Mouse (Mus musculus) MEL (cell line): ENCODE measurements around the gene Zfp384.

Source experiments
- CHD1 ChIP-seq: IDR thresholded peaks from 2 replicates; pipeline ENCODE4 v1.6.1; 2012; ENCODE audit warnings: low read depth, mild to moderate bottlenecking, inconsistent platforms, low read length, improper control_type of control experiment
- CTCF ChIP-seq, 3 experiments: IDR thresholded peaks in 2 of 3; conservative IDR thresholded peaks in 1 of 3; 2 replicates each; pipeline ENCODE4 v1.5.1; 2011 to 2012; ENCODE audit warnings: low read length in 3 of 3, low read depth in 2 of 3, mild to moderate bottlenecking in 2 of 3, improper control_type of control experiment in 1 of 3, inconsistent platforms in 1 of 3, mixed read lengths in 1 of 3, moderate library complexity in 1 of 3; ENCODE audit not compliant: control insufficient read depth in 1 of 3, insufficient read depth in 1 of 3, poor library complexity in 1 of 3, severe bottlenecking in 1 of 3
- E2F4 ChIP-seq: IDR thresholded peaks from 2 replicates; pipeline ENCODE4 v1.6.1; 2011; ENCODE audit warnings: low read depth, low read length, improper control_type of control experiment, borderline replicate concordance
- EP300 ChIP-seq, 2 experiments: IDR thresholded peaks; 2 replicates each; pipeline ENCODE4 v1.6.1; 2011; ENCODE audit warnings: improper control_type of control experiment in 2 of 2, low read length in 2 of 2, low read depth in 1 of 2, mild to moderate bottlenecking in 1 of 2
- GABPA ChIP-seq: IDR thresholded peaks from 2 replicates; pipeline ENCODE4 v1.6.1; 2012; ENCODE audit warnings: low read depth, mild to moderate bottlenecking, inconsistent platforms, low read length, improper control_type of control experiment, moderate library complexity
- MAX ChIP-seq: IDR thresholded peaks from 2 replicates; pipeline ENCODE4 v1.6.1; 2011; ENCODE audit warnings: low read length, improper control_type of control experiment
- NELFE ChIP-seq: IDR thresholded peaks from 2 replicates; pipeline ENCODE4 v1.6.1; 2011; ENCODE audit warnings: low read depth, low read length, improper control_type of control experiment
- POLR2A ChIP-seq, 2 experiments: IDR thresholded peaks; 2 replicates each; pipeline ENCODE4 v1.6.1; 2011 to 2012; ENCODE audit warnings: low read length in 2 of 2, mild to moderate bottlenecking in 2 of 2, control low read depth in 1 of 2, improper control_type of control experiment in 1 of 2, low read depth in 1 of 2, moderate library complexity in 1 of 2; ENCODE audit not compliant: control insufficient read depth in 1 of 2, insufficient read depth in 1 of 2, poor library complexity in 1 of 2
- TCF12 ChIP-seq: IDR thresholded peaks from 2 replicates; pipeline ENCODE4 v1.6.1; 2014; ENCODE audit warnings: low read depth, mild to moderate bottlenecking, inconsistent platforms, low read length, improper control_type of control experiment, moderate library complexity
- UBTF ChIP-seq: IDR thresholded peaks from 2 replicates; pipeline ENCODE4 v1.6.1; 2012; ENCODE audit warnings: low read depth, mild to moderate bottlenecking, inconsistent platforms, low read length, improper control_type of control experiment, moderate library complexity, borderline replicate concordance; ENCODE audit not compliant: insufficient read depth
- USF1 ChIP-seq: IDR thresholded peaks from 2 replicates; pipeline ENCODE4 v1.6.1; 2014; ENCODE audit warnings: low read depth, mild to moderate bottlenecking, inconsistent platforms, low read length, improper control_type of control experiment, moderate library complexity

- TF ChIP-seq CTCF (IDR thresholded peaks at IDR 0.05 in 2 of 3, conservative IDR thresholded peaks at IDR 0.05 in 1 of 3; ENCODE audit: control insufficient read depth in 1 of 3, insufficient read depth in 1 of 3, low read depth in 2 of 3, low read length in 3 of 3, poor library complexity in 1 of 3, severe bottlenecking in 1 of 3) (no peak), CHD1 (no peak), USF1 (no peak), GABPA (no peak), EP300 (IDR thresholded peaks at IDR 0.05; ENCODE audit: low read depth in 1 of 2, low read length in 2 of 2) (no peak), NELFE (no peak), UBTF (no peak), POLR2A (IDR thresholded peaks at IDR 0.05; ENCODE audit: control insufficient read depth in 1 of 2, insufficient read depth in 1 of 2, low read depth in 1 of 2, low read length in 2 of 2, poor library complexity in 1 of 2) (no peak; a peak in 1 of 4 replicates), MAX (no peak), E2F4 (no peak), TCF12 (no peak)
Observed at GRCm38 (mm10) chr6:125039131-125039530, 30.2 kb downstream of the Zfp384 start.
